Mouse (Mus musculus): ENCODE results near the gene Ace3.
A peak's percentile ranks its signal among the peaks of the same experiment; 100 is the strongest.

Ace3 gene

GRCm38 (mm10) chr11:105994375-105994774, at the start of gene Ace3:
TSS of gene Ace3 (plus strand) at chr11:105994675.
- no peak for DNase-seq

DNA sequence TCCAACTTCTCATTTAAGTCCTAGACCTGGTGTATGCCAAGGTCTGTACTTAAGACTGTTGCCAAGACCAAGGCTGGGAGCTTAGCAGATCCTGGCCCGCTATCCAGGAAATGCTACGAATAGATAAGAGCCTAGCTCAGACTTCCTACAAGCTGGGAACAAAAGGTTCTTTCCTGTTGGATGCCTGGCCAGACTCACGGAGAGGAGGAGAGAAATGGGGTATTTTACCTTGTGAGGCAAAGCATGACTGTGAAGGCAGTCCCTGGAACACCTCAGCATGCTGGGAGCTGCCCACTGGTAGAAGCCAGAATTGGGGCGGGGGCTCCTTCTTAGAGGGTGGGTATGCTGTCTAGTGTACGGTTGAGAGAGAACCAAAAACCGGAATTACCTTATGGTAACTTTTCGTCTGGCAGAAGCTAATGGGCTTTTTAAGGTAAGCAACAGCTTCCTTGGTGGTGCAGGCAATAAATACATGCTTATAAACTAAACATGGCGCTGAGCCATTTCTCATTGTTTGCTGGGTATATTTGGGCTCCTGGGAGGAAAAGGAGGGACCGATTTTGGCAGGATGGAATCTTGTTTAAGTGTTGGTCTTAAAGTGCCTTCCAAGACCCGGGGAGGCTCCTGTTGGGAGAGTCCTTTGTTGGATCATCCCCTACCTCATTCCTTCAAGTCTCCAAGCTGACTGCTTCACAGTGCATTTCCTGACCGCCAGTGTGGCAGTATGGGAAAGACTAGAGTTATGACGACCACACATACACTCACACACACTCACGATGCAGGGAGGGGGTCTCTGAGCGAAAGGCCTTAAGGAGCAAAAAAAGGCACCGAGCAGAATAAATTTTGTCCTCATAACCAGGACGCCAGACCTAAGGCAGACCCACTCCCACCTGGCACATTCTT, 49.5 kb upstream of the Ace3 start:
- no peak for DNase-seq

DNA sequence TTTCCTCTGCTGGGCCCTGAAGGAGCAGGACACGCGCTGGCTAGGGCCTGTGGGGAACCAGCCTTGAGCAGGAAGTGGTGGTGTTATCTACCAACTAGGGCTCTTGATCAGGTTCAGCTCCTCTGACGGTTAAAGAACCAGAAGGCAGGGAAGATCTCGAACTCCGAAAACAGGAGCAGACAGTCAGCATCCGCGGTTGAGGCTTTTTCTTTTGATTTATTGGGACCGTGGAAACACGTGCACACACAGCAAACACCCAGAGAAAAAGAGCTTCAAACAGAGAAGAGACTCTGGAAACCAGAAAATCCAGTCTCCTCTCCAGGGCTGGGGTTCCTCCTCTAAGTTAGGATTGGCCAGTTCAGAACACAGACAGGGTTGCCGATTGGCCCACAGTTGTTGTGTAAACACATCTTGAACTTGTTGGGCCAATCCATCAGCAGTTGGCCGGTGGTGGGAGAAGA, 47.8 kb upstream of the Ace3 start:
- no peak for DNase-seq

DNA sequence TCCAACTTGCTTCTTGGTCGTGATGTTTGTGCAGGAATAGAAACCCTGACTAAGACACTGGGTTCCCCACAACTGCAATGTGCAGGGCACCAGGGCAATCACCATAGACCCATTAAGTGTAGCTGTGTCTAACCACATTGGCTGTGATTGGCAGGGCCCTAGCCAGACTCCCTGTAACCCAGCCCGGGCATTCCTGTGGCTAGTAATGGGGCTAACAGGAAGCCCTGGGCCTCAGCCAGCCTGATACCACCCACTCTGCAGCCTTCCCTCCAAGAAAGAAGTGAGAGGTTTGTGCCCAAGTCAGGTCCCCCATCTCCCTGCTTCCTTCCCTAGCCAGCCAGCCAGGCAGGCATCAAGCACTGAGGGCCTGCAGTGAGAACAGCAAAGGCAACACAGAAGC, 46.2 kb upstream of the Ace3 start:
- no peak for DNase-seq

DNA sequence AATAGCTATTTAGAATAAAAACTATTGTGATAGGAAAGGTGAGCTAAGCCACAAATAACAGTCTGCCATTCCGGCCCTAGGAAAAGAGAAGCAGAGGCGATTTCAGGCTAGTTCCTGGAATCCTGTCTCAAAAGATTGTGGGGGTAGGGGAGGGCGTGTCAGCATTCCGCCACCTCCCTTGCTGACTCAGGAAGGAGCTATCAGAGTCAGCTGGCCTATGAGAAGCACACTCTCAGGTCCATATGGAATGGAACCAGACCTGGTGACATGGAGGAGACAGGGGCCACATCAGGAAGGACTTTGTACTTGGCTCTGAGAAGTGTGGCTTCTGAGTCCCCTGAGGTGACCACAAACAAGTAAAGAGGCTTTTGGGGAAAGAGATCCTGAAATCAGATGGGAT, 44.0 kb upstream of the Ace3 start:
- DNase-seq = no peak

- no peak for DNase-seq
Measured at GRCm38 (mm10) chr11:105951601-105952044, 42.9 kb upstream of the Ace3 start.

DNA sequence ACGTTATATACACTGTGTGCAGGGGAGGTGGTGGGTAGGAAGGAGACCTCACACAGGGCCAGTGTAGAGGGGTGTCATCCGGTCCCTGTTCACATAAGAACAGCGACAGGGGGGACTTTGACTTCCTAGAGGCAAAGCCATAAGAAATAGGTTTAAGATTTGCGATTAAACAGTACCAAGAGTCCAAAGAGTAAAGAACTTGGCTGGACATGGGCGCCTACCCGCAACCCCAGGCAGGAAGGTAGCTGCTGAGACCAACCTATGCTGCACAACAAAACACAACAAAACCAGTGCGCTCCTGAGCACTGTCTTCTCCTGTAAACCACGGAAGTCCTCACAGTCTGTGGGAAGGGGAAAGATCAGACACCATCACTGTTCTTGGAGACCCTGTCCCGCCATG, 42.4 kb upstream of the Ace3 start:
- DNase-seq = no peak

- no peak for DNase-seq
Measured at GRCm38 (mm10) chr11:105952911-105953386, 41.5 kb upstream of the Ace3 start, which contains the start of gene Cyb561. TSS of gene Cyb561 (minus strand) at chr11:105953336.

- no peak for DNase-seq
Measured at GRCm38 (mm10) chr11:105953402-105953801, 41.1 kb upstream of the Ace3 start.

DNA sequence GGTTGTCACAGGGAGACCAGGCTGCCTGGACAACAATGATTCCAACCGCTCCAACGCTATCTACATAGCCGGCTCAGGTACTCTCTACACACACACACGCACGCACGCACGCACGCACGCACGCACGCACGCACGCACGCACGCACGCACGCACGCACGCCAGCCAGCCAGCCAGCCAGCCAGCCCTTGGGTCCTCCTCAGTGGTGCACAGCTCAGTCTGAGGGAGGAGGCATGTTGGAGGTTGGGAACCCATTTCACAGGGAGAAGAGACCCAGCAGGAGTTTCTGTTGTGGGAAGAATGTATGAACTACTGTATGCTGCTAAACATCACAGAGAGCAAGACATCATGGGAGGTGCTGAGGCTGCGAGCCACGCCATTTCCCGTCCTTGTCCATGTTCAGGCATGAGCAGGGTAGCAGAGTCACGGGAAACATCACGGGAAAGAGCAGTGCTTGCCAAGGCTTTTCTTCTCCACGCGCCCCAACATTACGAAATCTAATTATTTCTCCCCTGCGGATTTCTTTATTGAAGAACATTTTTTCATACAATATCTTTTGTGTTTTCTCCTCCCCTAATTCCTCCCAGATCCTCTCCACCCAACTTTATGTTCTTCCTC, 38.6 kb upstream of the Ace3 start:
- DNase-seq = no peak

DNA sequence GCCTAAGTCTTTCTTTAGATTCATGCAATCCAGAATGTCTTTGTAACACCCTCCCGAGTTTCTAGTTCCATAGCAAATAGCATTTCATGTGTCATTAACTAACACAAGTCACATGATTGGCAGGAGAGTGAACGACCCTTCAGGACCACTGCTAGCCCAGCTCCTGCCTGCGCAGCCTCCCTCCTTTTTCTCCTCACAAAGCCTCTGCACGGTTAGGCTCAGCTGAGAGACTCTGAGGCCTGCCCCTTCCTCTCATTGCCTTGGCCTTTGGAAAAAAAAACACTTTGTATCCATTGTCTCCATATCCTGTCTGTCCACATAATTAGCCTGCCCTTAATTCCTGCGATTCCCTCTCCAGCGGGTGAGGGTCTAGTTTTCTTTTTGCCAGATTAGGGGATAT, 37.0 kb upstream of the Ace3 start:
- no peak for DNase-seq

GRCm38 (mm10) chr11:105958566-105958965, 35.9 kb upstream of the Ace3 start:
- DNase-seq = no peak

- no peak for DNase-seq
Measured at GRCm38 (mm10) chr11:105959355-105959754, 35.1 kb upstream of the Ace3 start.

GRCm38 (mm10) chr11:105964691-105965090, 29.8 kb upstream of the Ace3 start:
- DNase-seq = no peak

DNA sequence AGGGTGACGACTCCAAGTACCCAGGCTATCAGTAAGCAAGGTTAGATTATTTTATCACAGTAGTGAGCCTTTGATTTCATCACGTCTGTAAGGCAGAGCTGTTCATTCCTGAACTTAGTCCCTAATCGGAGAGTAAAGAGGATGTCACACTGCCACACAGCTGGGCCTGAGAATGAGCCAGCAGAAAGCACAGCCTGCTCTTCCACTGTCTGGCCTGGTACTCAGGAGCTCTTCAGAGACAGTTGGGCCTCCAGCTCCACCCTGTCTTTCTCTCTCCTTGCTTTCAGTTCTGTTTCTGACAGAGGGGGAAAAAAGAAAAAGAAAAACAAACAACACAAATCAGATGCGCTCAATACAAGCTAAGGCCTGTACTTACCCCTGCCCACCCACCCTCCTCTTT, 28.2 kb upstream of the Ace3 start:
- DNase-seq = no peak

DNA sequence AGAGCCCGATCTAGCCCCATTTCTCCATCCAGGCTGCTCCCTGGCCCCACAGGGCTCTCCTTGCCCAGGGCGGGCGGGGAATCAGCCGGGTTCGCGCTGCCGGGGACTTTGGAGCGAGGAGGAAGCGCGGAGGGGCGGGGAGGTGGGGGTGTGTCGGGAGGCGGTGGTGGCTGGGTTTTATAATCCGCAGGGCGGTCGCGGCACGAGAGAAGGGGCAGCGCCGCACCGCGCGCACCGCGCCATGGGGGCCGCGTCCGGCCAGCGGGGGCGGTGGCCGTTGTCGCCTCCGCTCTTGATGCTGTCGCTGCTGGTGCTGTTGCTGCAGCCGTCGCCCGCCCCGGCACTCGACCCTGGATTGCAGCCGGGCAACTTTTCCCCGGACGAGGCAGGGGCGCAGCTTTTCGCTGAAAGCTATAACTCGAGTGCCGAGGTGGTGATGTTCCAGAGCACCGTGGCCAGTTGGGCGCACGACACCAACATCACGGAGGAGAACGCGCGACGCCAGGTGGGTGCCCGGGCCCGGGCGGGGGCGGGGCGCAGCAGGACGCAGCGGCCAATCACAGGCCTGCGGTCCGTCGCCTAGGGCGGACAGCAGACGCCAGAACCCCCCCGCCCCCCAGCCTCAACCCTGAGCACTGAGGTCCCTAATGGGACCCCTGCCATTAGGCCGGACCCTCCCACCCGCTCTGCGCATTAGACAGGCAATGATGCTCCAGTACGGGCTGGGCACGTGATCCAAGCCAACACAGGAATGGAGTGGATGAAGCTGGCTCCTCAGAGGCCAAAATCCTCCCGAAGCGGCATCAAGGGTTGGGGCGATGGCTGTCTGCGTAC, 26.5 kb upstream of the Ace3 start, which contains the start of gene Ace:
Ace (plus strand) TSS at position 205 of the 834 bp plus-strand sequence.
- DNase-seq = no peak

- DNase-seq = no peak
Measured at GRCm38 (mm10) chr11:105968948-105969347, 25.5 kb upstream of the Ace3 start.

GRCm38 (mm10) chr11:105969516-105969915, 25.0 kb upstream of the Ace3 start:
- DNase-seq = no peak

DNA sequence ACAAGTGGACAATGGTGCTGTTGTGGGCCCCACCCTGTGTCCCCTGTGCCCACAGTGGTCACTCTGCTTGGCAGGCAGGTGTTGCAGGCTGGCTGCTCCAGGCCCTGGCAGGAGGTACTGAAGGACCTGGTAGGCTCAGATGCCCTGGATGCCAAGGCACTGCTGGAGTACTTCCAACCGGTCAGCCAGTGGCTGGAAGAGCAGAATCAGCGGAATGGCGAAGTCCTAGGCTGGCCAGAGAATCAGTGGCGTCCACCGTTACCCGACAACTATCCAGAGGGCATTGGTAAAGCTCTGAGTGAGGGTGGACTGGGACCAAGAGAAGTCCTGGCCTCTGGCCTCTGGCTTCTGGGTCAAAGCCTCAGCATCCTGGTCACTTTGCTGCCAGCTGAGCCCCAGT, 19.9 kb upstream of the Ace3 start:
- peak; percentile 68 for DNase-seq

DNA sequence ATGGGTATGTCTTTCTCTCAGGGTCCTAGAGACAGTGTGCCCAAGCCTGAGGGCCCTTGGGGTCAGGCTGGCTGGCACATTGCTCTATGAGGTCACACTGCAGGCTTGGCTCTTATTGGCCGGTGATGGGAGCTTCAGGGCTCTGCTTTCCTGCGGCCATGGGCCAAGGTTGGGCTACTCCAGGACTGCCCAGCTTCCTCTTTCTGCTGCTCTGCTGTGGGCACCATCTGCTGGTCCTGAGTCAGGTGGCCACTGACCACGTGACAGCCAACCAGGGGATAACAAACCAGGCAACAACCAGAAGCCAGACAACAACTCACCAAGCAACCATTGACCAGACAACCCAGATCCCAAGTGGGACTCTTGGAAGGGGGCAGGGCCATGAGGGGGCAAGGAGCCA, 19.4 kb upstream of the Ace3 start:
- peak; percentile 77 for DNase-seq

- no peak for DNase-seq
Measured at GRCm38 (mm10) chr11:105975636-105976035, 18.8 kb upstream of the Ace3 start.

- DNase-seq = peak; percentile 61
Measured at GRCm38 (mm10) chr11:105978232-105978631, 16.2 kb upstream of the Ace3 start.

DNA sequence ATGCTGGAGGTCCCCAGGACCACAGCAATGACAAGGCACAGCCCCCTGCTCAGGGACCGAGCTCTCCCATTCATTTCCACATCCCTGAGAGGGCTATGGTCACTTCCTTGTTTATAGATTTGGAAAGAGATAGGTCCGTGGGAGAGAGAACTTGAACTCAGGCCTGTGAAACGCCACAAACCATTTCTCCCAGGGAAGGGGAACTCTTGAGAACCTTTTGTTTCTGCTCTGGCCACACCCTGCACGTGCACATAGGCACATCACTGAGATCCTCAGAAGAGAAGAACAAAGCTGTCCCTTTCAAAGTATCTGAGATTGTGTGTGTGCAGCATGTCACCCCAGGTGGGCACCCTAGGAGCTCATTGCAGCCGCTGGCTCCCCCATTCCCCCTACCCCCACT, 15.8 kb upstream of the Ace3 start:
- no peak for DNase-seq
